Mouse (Mus musculus): ENCODE data around the gene Ripor2.

- TF ChIP-seq POLR2A (IDR thresholded peaks at IDR 0.05; ENCODE audit: insufficient read depth, low read depth, low read length) (no peak), CTCF (IDR thresholded peaks at IDR 0.05) (no peak)
Measured at GRCm38 (mm10) chr13:24640836-24641385, 58.9 kb downstream of the Ripor2 start.

All from heart, adult 2 months (tissue).